Mouse (Mus musculus) left cerebral cortex, adult 11 months (tissue): ENCODE data around the gene Arhgap10.

Source experiments
- DNase-seq: peaks from one replicate; pipeline ENCODE4 v3.0.0; 2022; ENCODE audit warnings: low spot score

Arhgap10 gene

GRCm38 (mm10) chr8:77484817-77485216 is 32.9 kb downstream of the Arhgap10 start:
- no peak for DNase-seq

DNA sequence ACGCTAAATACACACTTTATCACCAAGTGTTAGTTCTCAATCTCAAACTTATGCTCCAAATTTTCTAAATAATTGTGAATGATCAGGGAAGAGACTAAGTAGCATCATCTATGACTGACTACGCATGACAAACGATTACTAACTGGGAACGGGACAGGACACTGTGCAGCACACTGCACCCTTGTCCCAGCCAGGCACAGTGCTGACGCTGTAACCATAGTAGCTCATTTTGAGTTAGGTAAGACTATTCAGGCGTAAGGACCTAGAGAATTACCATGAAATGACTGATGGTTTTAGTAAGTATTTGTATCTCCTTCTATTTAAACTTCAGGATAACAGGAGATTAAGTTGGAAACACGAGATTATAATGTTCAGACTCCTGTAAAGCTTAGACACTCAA is 33.5 kb downstream of the Arhgap10 start:
- DNase-seq, result no peak

- DNase-seq, result no peak
Observed at GRCm38 (mm10) chr8:77483676-77484075, 34.1 kb downstream of the Arhgap10 start.

DNA sequence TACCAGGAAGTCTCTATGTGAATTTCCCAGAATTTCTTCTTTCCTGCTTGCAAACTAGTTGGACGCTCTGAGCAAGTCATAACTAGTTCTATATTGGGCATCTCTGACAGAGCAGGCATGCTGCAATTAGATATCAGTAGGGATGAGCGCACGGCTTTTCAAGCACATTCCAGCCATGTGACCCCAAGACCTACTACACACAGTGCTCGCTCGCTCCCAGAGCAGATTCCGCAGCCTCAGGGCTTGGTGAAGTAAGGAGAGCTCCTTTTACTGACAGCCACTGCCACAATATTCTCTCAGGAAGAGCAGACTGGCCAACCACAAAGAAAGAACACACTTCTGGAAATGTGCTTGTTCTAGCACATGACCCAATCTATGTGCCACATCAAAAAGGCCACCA is 36.0 kb downstream of the Arhgap10 start:
- DNase-seq, result no peak

GRCm38 (mm10) chr8:77479995-77480394 is 37.8 kb downstream of the Arhgap10 start:
- DNase-seq, result no peak

GRCm38 (mm10) chr8:77478913-77479273 is 38.9 kb downstream of the Arhgap10 start:
- no peak for DNase-seq

DNA sequence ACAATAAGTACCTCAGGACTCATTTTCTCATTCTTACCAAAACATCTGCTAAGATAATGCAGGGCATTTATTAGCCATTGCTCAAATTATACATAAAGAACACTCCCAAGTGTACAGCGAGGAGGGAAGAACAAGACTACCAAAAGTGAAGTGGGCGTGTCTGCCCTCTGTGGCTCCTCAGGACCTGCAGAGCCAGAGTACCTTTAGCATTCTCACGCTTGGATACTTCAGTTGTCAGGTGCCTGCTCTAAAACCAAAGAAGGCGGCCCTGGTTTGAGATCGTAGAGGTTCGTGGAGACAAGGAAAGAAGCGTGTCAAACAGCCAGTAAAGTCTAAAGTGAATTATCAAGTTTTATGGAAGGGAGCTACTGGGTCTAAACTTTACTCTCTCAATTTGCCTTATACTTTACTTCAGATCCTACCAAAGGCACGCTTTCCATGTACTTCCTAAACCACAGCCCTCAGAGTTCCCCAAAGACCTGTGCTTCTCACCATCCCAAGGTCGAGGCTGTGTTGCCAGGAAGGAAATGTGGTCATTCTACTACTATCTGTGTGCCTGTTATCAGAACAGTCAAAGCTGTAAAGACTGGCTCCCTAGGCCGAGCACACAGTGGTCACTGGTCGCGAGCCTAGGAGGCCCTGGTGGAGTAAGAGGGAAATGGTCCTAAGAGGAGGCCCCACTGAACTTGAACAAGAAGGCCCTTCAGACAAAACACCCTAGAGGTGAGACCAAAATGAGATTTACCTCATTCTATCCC is 39.4 kb downstream of the Arhgap10 start:
- no peak for DNase-seq

DNA sequence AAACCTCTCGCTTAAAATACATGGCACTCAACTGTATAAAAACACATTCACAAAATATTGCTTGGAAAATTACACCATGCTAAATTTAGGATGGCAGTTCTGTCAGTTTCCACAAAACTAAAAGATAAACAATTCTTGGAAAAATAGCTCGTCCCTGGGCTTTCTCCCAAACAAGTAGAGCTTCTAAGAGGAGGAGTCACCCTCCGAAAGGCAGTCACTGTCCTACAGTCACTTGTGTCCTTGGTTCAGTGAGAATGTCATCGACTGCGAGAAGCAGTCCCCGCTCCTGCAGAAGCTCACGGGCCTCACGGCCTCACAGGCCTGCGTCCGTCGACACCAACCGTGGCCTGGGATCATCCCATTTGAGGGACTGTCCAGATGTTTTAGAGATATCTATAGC is 40.1 kb downstream of the Arhgap10 start:
- no peak for DNase-seq

- DNase-seq, result no peak
Observed at GRCm38 (mm10) chr8:77474614-77475013, 43.1 kb downstream of the Arhgap10 start.

DNA sequence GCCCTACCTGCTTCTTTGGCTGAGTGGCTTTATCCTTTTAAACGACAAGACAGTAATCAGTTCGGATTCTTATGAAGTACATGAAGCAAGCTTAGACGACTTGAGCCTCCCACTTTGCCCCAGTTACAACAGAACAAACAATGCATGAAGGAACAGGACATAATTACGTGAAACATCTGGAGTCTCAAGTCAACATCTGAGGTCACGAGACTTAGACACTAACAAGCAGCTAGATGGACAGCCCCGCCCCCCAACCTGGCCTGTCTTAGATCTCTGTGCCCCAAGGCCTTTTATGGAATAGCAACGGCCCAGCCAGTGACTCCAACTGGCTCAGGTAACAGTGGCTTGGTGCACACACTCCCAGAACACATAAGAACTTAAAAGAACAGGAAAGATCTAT is 44.0 kb downstream of the Arhgap10 start:
- no peak for DNase-seq

DNA sequence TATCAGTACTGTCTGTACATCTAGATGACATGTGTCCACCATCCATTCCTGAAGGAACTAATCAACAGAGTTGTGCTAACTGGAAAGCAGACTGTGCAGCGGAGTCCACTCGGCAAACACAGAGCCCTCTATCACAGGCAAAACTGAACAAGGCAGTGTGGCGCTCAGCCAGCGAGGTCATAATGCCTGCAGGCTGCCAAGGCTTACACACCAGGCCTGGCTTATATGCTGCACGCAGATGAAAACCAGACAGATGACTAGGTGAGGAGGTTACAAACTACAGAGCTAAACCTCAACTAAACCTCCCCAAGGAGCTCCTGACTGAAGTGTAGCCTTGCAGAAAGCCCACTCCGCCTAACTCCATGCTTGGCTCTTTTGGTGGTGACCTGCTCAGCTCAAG is 44.4 kb downstream of the Arhgap10 start:
- DNase-seq, result no peak

- DNase-seq, result no peak
Observed at GRCm38 (mm10) chr8:77461392-77461791, 56.4 kb downstream of the Arhgap10 start.

- no peak for DNase-seq
Observed at GRCm38 (mm10) chr8:77460363-77460762, 57.4 kb downstream of the Arhgap10 start.

- no peak for DNase-seq
Observed at GRCm38 (mm10) chr8:77459696-77460095, 58.1 kb downstream of the Arhgap10 start.

- DNase-seq, result no peak
Observed at GRCm38 (mm10) chr8:77458575-77458974, 59.2 kb downstream of the Arhgap10 start.

DNA sequence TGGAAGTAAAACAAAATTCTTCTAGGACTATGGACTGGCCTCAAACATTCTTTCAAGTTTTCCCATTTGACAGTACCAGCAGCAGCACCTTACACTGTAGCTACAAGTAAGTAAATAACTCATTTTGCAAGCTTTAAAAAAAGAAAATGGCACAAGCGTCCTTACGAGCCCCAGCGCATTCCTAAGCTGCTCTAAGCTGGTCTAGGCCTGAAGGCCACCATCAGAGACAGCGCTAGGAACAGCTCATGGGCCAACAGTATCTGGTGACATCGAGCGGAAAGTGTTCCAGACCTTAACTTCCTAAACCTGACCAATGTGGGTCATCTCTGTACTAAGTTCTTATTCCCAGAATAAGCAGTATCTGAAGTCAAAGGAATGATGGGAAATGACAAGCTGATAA is 61.5 kb downstream of the Arhgap10 start:
- no peak for DNase-seq

DNA sequence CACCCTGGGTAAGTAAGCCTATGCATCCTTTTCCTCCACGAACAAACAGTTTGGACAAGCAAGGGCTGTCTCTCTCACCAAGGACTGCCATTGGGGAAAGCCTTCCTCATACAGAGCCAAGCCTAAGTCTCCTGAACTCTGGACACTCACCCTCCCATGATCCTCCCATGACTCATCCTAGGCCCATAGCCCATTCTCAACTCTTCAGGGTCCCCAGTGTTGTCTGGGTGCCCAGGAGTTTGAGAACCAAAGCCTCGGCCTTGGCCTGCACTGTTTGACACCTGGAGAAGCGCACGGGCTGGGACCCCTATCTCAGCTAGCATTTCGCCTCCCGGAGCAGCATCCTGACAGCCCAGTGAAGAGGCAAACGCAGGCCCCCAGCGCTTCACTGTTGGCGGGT is 63.9 kb downstream of the Arhgap10 start:
- DNase-seq, result no peak

GRCm38 (mm10) chr8:77451466-77452382 is 66.0 kb downstream of the Arhgap10 start:
- DNase-seq, result no peak

DNA sequence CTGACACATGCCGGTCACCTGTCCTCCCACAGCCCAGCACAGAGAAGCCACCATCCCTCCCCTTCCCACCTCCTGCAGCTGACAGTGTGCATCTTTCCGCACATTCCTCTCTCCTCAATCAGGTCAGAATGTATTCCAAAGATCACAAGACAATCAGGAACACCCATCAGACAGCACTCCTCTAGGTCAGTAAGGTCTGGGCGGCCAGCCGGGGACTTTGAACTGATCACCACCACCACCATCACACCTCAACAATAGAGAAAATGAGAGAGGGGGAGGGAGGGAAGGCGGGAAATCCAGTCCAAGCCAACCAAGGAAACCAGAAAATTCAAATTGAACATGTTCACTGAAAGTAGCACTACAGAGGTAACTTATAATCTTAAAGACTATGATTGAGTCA is 66.7 kb downstream of the Arhgap10 start:
- no peak for DNase-seq

DNA sequence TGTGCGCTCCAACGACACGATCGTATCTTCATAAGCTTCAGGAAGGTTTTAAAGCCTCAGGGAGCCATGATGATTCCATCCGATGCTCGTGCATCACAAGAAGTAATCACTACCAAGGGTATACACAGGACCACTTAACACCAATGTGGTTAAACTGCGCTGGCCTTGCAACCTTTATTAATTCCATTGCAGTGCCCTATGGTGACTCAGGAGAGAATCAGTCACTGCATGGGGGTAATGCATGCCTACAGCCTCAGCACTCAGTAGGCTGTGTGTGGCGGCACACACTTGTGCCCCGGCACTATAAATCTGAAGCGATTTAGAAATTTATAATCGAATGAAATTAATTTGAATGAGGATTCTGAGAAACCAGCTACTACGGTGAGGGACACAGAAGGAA is 71.5 kb downstream of the Arhgap10 start:
- DNase-seq, result no peak

GRCm38 (mm10) chr8:77445642-77446041 is 72.1 kb downstream of the Arhgap10 start:
- DNase-seq, result no peak

- DNase-seq, result no peak
Observed at GRCm38 (mm10) chr8:77444166-77444870, 73.4 kb downstream of the Arhgap10 start.

- DNase-seq, result no peak
Observed at GRCm38 (mm10) chr8:77442452-77442851, 75.3 kb downstream of the Arhgap10 start.
